Mouse (Mus musculus) small intestine, adult 2 months (tissue): Measurements from ENCODE around the gene Snip1. TPM values are rescaled to one million over a fixed set of nuclear protein-coding genes. Genes with fewer than 3 reads are reported as not detected.

ENCODE experiments used
- H3K27ac ChIP-seq: fragments of 200-500 bp; 2 replicates; pipeline ENCODE4 v1.5.1; 2012; ENCODE audit warnings: low read depth, low read length, control low read depth, inconsistent platforms; ENCODE audit not compliant: insufficient read depth
- H3K27me3 ChIP-seq: fragments of 200-500 bp; 2 replicates; pipeline ENCODE4 v1.6.1; 2012; ENCODE audit warnings: mild to moderate bottlenecking, moderate library complexity, low read length, inconsistent platforms; ENCODE audit not compliant: control insufficient read depth, insufficient read depth
- H3K36me3 ChIP-seq: fragments of 200-500 bp; 2 replicates; pipeline ENCODE4 v1.6.1; 2012; ENCODE audit warnings: mild to moderate bottlenecking, low read length, control low read depth, inconsistent platforms; ENCODE audit not compliant: control insufficient read depth, insufficient read depth
- H3K4me1 ChIP-seq: fragments of 200-500 bp; 2 replicates; pipeline ENCODE4 v1.6.1; 2012; ENCODE audit warnings: low read length, inconsistent platforms, mixed read lengths; ENCODE audit not compliant: control insufficient read depth, insufficient read depth, insufficient read length
- H3K4me3 ChIP-seq: fragments of 200-500 bp; 2 replicates; pipeline ENCODE4 v1.5.1; 2012; ENCODE audit warnings: low read depth, mild to moderate bottlenecking, control low read depth, inconsistent platforms, low read length, moderate library complexity
- CTCF ChIP-seq: fragments of 200-500 bp; IDR thresholded peaks from 2 replicates; pipeline ENCODE4 v1.5.1; 2012; ENCODE audit warnings: low read depth, mild to moderate bottlenecking, control low read depth, inconsistent platforms, low read length, moderate library complexity, mixed read lengths; ENCODE audit not compliant: insufficient replicate concordance, insufficient read length; ENCODE audit errors: extremely low read depth
- POLR2A ChIP-seq: fragments of 200-500 bp; IDR thresholded peaks from 2 replicates; pipeline ENCODE4 v1.6.1; 2012; ENCODE audit warnings: low read depth, mild to moderate bottlenecking, control low read depth, inconsistent platforms, low read length, moderate library complexity
- WGBS: fragments of 180-500 bp; shearing (Covaris S2); methylation state at CpG from one replicate; pipeline ENCODE4 v1.1.7; 2018; 5-methylcytosine and 5-hydroxymethylcytosine counted together
- polyA plus RNA-seq: library from polyadenylated mRNA; depleted of rRNA; stranded (reverse); fragments of >200 nt; gene quantifications from 2 replicates; pipeline ENCODE4 v1.2.3, GENCODE M21; 2012; rRNA removed

Gene Snip1
- polyA plus RNA-seq, 1 experiment: 6.2 TPM

DNA sequence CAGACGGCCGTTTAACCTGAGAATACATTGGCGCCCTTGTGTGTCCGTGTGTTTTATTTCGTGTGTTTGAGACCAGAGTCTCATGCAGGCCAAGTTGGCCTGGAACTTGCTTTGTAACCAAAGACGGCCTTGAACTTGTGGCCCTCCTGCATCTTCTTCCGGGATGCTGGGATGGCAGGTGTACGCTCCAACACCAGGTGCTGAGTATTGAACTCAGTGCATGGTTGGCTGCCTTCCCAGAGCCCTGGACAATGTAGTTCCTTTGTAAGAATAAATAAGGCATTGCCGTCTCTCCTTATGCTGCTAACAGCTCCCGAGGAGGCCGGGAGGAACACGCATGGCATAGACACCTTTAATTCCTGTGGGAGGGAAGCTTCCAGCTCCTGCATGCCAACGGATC is 50.5 kb downstream of the Snip1 start:
- peaks cover 35% of the 10 kb centered on the region for H3K36me3 ChIP-seq
- peaks cover 36% of the 10 kb centered on the region for H3K4me1 ChIP-seq
- H3K4me3 ChIP-seq: no peak overlapping the region
- peak overlapping the region; percentile 90 for H3K27ac ChIP-seq
- no peaks in the 10 kb centered on the region for H3K27me3 ChIP-seq
- 16% methylated on average over 13 of the region's 13 CpGs for WGBS
- TF ChIP-seq POLR2A (no peak), CTCF (no peak)

DNA sequence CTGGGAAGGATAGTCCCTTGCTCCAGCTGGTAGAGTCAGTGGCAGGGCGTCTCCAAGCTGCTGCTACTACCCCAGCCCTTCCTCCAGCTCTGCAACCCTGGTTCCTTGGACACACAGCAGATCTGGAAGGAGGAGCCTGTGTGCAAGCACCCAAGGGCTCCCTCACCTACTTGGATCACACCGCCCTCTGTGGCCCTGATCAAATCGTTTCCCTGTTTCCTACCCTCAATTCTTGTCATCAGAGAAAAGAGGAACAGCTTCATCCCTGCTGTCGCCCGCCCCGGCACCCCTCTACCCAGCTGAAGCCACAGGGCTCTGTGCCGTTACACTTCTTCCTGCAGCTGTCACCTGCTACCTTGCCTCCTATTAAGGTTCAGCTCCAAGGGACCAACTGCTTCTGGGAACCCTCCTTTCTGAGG is 51.4 kb downstream of the Snip1 start:
- Histone ChIP-seq H3K27ac (peak overlapping the region; percentile 65), H3K4me3 (no peak overlapping the region), H3K36me3 (peaks cover 38% of the 10 kb centered on the region), H3K27me3 (no peaks in the 10 kb centered on the region), H3K4me1 (peaks cover 44% of the 10 kb centered on the region)
- 39% methylated on average over 7 of the region's 7 CpGs for WGBS
- TF ChIP-seq POLR2A: no peak
- TF ChIP-seq CTCF: no peak

DNA sequence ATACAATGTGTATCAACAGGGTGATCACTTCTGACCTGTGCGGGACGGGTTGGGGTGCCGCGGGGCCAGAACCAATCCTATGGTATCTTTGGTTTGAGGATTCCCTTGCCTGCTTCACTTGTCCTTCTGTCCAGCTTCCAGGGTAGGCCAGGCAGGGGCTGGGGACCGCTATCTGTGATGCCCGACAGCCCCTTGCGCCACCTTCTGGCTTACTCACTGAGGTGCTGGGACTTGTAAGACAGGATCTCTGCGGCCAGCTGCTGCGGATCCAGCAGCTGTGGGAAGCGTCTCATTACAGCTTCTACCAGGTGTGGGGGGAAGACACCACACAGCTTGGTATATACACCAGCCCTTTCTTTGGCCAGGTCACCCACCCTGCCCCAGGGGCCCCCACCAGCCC is 52.6 kb downstream of the Snip1 start:
- no peak overlapping the region for H3K4me3 ChIP-seq
- TF ChIP-seq CTCF (no peak), POLR2A (no peak)
- peaks cover 54% of the 10 kb centered on the region for H3K4me1 ChIP-seq
- 87% methylated on average over 10 of the region's 10 CpGs for WGBS
- H3K27ac ChIP-seq: no peak overlapping the region
- H3K36me3 ChIP-seq: peaks cover 43% of the 10 kb centered on the region
- no peaks in the 10 kb centered on the region for H3K27me3 ChIP-seq

DNA sequence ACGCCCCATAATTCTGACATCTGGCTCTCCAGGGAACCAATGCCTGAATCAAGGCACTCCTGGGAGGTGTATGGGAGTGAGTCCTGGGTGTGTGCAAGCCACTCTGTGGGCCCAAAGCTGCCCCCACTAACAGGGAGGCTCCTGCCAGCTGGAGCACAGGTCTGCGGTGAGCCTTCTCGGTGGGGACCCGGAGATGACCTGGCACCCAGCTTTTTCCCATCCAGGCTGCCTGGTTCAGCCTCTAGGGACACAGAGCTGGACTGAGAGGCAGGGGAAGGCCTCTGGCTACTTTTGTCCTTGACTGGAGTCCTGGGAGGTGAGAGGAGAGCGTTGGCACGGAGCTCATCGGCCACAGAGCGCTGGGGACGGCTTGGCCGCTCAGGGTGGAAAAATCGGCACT is 53.2 kb downstream of the Snip1 start:
- TF ChIP-seq POLR2A (no peak), CTCF (no peak)
- WGBS: 92% methylated on average over 11 of the region's 11 CpGs
- Histone ChIP-seq H3K4me1 (peaks cover 58% of the 10 kb centered on the region), H3K27ac (no peak overlapping the region), H3K27me3 (no peaks in the 10 kb centered on the region), H3K36me3 (peaks cover 46% of the 10 kb centered on the region), H3K4me3 (no peak overlapping the region)

DNA sequence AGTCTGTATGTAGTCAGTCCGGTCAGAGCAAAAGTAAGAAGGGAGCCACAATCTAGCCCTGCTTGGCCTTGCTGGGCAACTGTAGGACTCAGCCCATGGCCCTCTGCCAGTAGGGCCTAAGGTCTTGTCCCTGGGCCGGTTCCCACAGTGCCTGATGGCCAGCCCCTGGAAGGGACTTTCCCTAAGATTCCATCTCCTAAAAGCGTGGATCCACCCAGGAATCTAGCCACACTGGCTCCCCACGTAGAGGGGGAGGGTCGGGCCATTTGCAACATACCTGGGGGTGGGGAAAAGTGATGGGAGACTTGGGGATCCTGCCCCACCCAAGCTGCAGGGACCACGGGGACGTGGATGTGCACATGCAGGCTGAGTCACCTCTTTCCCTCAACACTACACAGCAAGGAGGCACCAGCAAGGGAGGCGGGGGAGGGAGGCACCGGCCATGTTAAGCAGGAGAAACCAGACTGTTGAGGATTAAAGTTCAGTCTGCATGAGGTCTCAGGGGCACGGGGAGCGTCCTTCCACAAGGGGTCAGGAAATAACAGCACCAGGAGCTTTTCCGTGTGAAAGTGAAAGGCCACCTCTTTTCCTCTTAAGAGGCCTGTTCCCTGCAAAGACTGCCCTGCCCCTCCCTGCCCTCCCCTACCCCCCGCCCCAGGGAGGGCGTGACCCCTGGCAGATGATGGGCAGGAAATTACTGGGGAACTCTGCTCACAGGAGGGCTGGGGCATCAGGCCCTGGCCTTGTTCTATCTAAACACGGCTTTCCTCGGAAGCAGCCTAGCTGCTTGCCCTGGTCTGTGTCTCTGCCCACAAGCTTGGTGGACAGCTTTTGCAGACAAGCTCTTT is 56.2 kb downstream of the Snip1 start:
- no peaks in the 10 kb centered on the region for H3K27me3 ChIP-seq
- 6% methylated on average over 16 of the region's 16 CpGs for WGBS
- peaks cover 54% of the 10 kb centered on the region for H3K36me3 ChIP-seq
- H3K27ac ChIP-seq: peak overlapping the region; percentile 100
- H3K4me3 ChIP-seq: peak overlapping the region; percentile 77
- H3K4me1 ChIP-seq: peaks cover 34% of the 10 kb centered on the region
- TF ChIP-seq POLR2A: no peak
- no peak for TF ChIP-seq CTCF

DNA sequence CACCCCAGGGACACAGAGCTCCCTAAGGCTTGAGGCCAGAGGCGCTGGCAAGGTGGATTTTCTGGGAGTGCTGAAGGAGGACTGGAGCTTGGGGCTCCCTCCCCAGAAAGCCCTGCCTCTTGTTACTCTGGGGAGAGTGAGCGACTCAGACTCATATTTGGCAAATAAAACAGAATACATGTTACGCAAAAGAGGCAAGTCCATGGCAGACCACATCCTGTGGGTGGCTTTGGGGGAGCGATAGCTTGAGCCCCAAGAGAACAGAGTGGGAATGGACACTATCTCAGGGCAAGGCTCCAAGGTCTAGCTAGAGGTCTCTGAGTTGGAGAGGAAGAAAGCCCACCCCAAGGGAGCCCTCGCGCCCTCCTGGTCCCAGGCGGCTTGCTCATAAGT is 56.8 kb downstream of the Snip1 start:
- TF ChIP-seq CTCF (no peak), POLR2A (no peak)
- peak overlapping the region; percentile 100 for H3K27ac ChIP-seq
- WGBS: 53% methylated on average over 7 of the region's 7 CpGs
- H3K4me3 ChIP-seq: peak overlapping the region; percentile 77
- peaks cover 54% of the 10 kb centered on the region for H3K36me3 ChIP-seq
- H3K4me1 ChIP-seq: peaks cover 34% of the 10 kb centered on the region
- no peaks in the 10 kb centered on the region for H3K27me3 ChIP-seq

Other genes starting within 250 kb of the Snip1 start
- 22.4 and 24.3 TPM in 2 replicates for gene Yrdc, start 216.0 kb upstream of the Snip1 start, polyA plus RNA-seq
- gene 1110065P20Rik, start 215.5 kb upstream of the Snip1 start, polyA plus RNA-seq: 29.9 and 31.4 TPM in 2 replicates
- gene Maneal, start 204.5 kb upstream of the Snip1 start, polyA plus RNA-seq: 0.25 and 0.33 TPM in 2 replicates
- gene Epha10, start 185.8 kb upstream of the Snip1 start, polyA plus RNA-seq: not detected in 2 replicates
- gene 9930104L06Rik, start 129.6 kb upstream of the Snip1 start, polyA plus RNA-seq: 5.2 and 7.1 TPM in 2 replicates
- gene Cdca8, start 127.4 kb upstream of the Snip1 start, polyA plus RNA-seq: 8.4 and 18.7 TPM in 2 replicates
- 0.60 and 1.6 TPM in 2 replicates for gene Rspo1, start 80.2 kb upstream of the Snip1 start, polyA plus RNA-seq
- gene Gnl2, start 50.1 kb upstream of the Snip1 start, polyA plus RNA-seq: 1.5 and 3.5 TPM in 2 replicates
- gene Dnali1, start 969 bp upstream of the Snip1 start, polyA plus RNA-seq: not detected in 2 replicates
- 3.5 and 9.1 TPM in 2 replicates for gene Meaf6, start 18.5 kb downstream of the Snip1 start, polyA plus RNA-seq
- gene Zc3h12a, start 61.2 kb downstream of the Snip1 start, polyA plus RNA-seq: 27.1 and 36.7 TPM in 2 replicates